Mouse (Mus musculus) ES-CJ7 (cell line): ENCODE data around the gene Pdia4.
"Not testable (repeated sequence)": the region's sequence is repeated elsewhere in the genome, so short reads cannot be mapped to it uniquely, and the experiment has no call there.

Experiments used
- DNase-seq: peaks from one replicate; pipeline ENCODE4 v3.0.0; 2011; ENCODE audit warnings: low read depth, low spot score

Gene Pdia4

GRCm38 (mm10) chr6:47811324-47811723 lies 1.9 kb downstream of the Pdia4 start:
- DNase-seq = no peak

GRCm38 (mm10) chr6:47810181-47810580 lies 3.0 kb downstream of the Pdia4 start:
- no peak for DNase-seq

GRCm38 (mm10) chr6:47809053-47809452 lies 4.2 kb downstream of the Pdia4 start:
- no peak for DNase-seq

GRCm38 (mm10) chr6:47808545-47808944 lies 4.7 kb downstream of the Pdia4 start:
- no peak for DNase-seq

- DNase-seq = no peak
These were observed 5.8 kb downstream of the Pdia4 start for GRCm38 (mm10) chr6:47807419-47807818.

GRCm38 (mm10) chr6:47805520-47805919 lies 7.7 kb downstream of the Pdia4 start:
- DNase-seq = no peak

GRCm38 (mm10) chr6:47799079-47799478 lies 14.2 kb downstream of the Pdia4 start:
- DNase-seq = peak; percentile 94

- peak; percentile 64 for DNase-seq
These were observed 19.0 kb downstream of the Pdia4 start for GRCm38 (mm10) chr6:47794106-47794830.

- no peak for DNase-seq
These were observed 19.9 kb downstream of the Pdia4 start for GRCm38 (mm10) chr6:47793284-47793683.

- no peak for DNase-seq
These were observed 20.7 kb downstream of the Pdia4 start for GRCm38 (mm10) chr6:47792533-47792932.

GRCm38 (mm10) chr6:47790745-47791144 lies 22.5 kb downstream of the Pdia4 start:
- peak; percentile 78 for DNase-seq

- DNase-seq = no peak
These were observed 24.4 kb downstream of the Pdia4 start for GRCm38 (mm10) chr6:47788821-47789220.

- peak; percentile 95 for DNase-seq
These were observed 25.1 kb downstream of the Pdia4 start for GRCm38 (mm10) chr6:47787941-47788736.

- DNase-seq = no peak
These were observed 28.4 kb downstream of the Pdia4 start for GRCm38 (mm10) chr6:47784707-47785412.

- DNase-seq = peak; percentile 85
These were observed 31.9 kb downstream of the Pdia4 start for GRCm38 (mm10) chr6:47781091-47781968.

- DNase-seq = peak; percentile 40
These were observed 32.6 kb downstream of the Pdia4 start for GRCm38 (mm10) chr6:47780576-47781013.

- DNase-seq = peak; percentile 29
These were observed 41.5 kb downstream of the Pdia4 start for GRCm38 (mm10) chr6:47771760-47772159.

GRCm38 (mm10) chr6:47771113-47771512 lies 42.1 kb downstream of the Pdia4 start:
- not testable (repeated sequence) for DNase-seq

- DNase-seq = not testable (repeated sequence)
These were observed 43.4 kb downstream of the Pdia4 start for GRCm38 (mm10) chr6:47769861-47770260.

GRCm38 (mm10) chr6:47768520-47768919 lies 44.7 kb downstream of the Pdia4 start:
- not testable (repeated sequence) for DNase-seq

- DNase-seq = not testable (repeated sequence)
These were observed 45.9 kb downstream of the Pdia4 start for GRCm38 (mm10) chr6:47767355-47767754.
